Mouse (Mus musculus) liver, embryonic 14.5 days (tissue): ENCODE measurements at regions not wholly inside any gene's neighbourhood (a gene's known extent, or its start where the extent isn't known, plus 50 kb on each side); places are given as distances from the start of the nearest gene placed in this dataset.

ENCODE experiments used
- ATAC-seq: fragments of 200-750 bp; cut with Nextera tagmentation; 2 replicates; pipeline ENCODE4 v1.8.0; 2017; ENCODE audit warnings: moderate number of reproducible peaks, mild to moderate bottlenecking, moderate library complexity; ENCODE audit not compliant: insufficient read depth
- DNase-seq, 3 experiments: peaks; one replicate each; pipeline ENCODE4 v3.0.0-alpha.2; 2012 to 2013; ENCODE audit warnings: low read depth in 3 of 3, low spot score in 3 of 3
- H3K27ac ChIP-seq: fragments of 300-500 bp; sonication (generic); 2 replicates; pipeline ENCODE4 v1.5.1; 2014; ENCODE audit warnings: moderate library complexity, mild to moderate bottlenecking, control low read depth, inconsistent platforms
- H3K27me3 ChIP-seq: fragments of 300-500 bp; sonication (generic); 2 replicates; pipeline ENCODE4 v1.6.1; 2014; ENCODE audit warnings: mild to moderate bottlenecking, low read length, moderate library complexity; ENCODE audit not compliant: control insufficient read depth, insufficient read depth
- H3K36me3 ChIP-seq: fragments of 300-500 bp; sonication (generic); replicated peaks from 2 replicates; pipeline ENCODE4 v1.6.1; 2014; ENCODE audit warnings: low read depth; ENCODE audit not compliant: control insufficient read depth, insufficient read depth
- H3K4me1 ChIP-seq, 2 experiments: fragments of 200-500 bp in 1 of 2; fragments of 300-500 bp in 1 of 2; sonication (generic) in 1 of 2; replicated peaks; 2 replicates each; pipeline ENCODE4 v1.6.1; 2012 to 2014; ENCODE audit warnings: antibody characterized with exemption in 1 of 2, inconsistent platforms in 1 of 2, low read length in 1 of 2; ENCODE audit not compliant: control insufficient read depth in 2 of 2, insufficient read depth in 2 of 2
- H3K4me2 ChIP-seq: fragments of 300-500 bp; sonication (generic); 2 replicates; pipeline ENCODE4 v1.6.1; 2014; ENCODE audit warnings: low read depth, mild to moderate bottlenecking, control low read depth, moderate library complexity
- H3K4me3 ChIP-seq, 2 experiments: fragments of 200-500 bp in 1 of 2; fragments of 300-500 bp in 1 of 2; sonication (generic) in 1 of 2; 2 replicates each; pipeline ENCODE4 v1.5.1; 2012 to 2014; ENCODE audit warnings: low read depth in 2 of 2, low read length in 2 of 2, mild to moderate bottlenecking in 2 of 2, control low read depth in 1 of 2, inconsistent platforms in 1 of 2, moderate library complexity in 1 of 2; ENCODE audit not compliant: insufficient read depth in 1 of 2
- H3K9ac ChIP-seq: fragments of 300-500 bp; sonication (generic); replicated peaks from 2 replicates; pipeline ENCODE4 v1.6.1; 2014; ENCODE audit warnings: mild to moderate bottlenecking, control low read depth, moderate library complexity
- H3K9me3 ChIP-seq: fragments of 300-500 bp; sonication (generic); 2 replicates; pipeline ENCODE4 v1.6.1; 2016; ENCODE audit warnings: low read length, mixed read lengths; ENCODE audit not compliant: control insufficient read depth
- CTCF ChIP-seq: IDR thresholded peaks from 2 replicates; pipeline ENCODE4 v1.5.1; 2016; ENCODE audit warnings: antibody characterized with exemption, low read depth, control low read depth
- EP300 ChIP-seq: IDR thresholded peaks from 2 replicates; pipeline ENCODE4 v1.6.1; 2016; ENCODE audit warnings: antibody characterized with exemption, low read depth
- WGBS: fragments of 180-500 bp; shearing (Covaris S2); extraction: QIAGEN DNeasy Blood & Tissue Kit; methylation state at CpG from one replicate; pipeline ENCODE4 v1.1.7; 2014; ENCODE audit not compliant: insufficient replicate concordance; 5-methylcytosine and 5-hydroxymethylcytosine counted together

DNA sequence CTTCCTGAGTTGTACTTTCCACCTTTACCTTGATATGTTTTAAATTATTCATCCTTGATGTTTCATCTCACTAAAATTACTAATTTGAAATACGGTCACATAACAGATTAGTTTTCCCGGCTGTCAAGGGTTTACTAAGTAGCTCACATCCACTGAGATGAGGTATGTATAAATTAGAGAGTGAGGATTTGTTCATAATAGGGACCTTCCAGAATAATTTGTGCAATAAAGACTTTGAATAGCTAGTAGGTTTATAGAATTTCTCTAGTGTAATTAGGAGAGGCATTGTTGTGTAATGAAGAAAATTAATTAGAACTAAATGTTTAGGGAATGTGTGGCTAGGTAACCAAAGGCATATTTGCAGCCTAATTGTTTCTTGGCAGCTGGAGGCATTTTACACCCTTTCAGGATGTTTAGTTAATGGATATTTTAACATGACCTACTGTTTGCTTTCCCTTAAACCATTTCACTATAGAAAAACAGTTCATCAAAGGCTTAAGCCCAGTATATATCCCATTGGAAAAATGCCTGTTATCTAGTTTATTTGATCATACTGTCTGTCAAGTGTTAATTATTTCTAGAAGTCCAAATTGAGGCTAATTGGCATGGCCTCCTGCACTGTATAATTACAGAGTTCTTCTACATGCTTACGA lies 70.8 kb downstream of the Mat2b start:
- H3K4me3 ChIP-seq = no peak overlapping the region
- H3K27me3 ChIP-seq = no peaks in the 10 kb centered on the region
- ATAC-seq (no peak), DNase-seq (no peak)
- TF ChIP-seq EP300 (no peak), CTCF (no peak)
- 62% methylated on average over 3 of the region's 3 CpGs for WGBS
- H3K4me1 ChIP-seq = no peaks in the 10 kb centered on the region
- no peak overlapping the region for H3K4me2 ChIP-seq
- no peaks in the 10 kb centered on the region for H3K9me3 ChIP-seq
- no peak overlapping the region for H3K9ac ChIP-seq
- no peak overlapping the region for H3K27ac ChIP-seq
- no peaks in the 10 kb centered on the region for H3K36me3 ChIP-seq

DNA sequence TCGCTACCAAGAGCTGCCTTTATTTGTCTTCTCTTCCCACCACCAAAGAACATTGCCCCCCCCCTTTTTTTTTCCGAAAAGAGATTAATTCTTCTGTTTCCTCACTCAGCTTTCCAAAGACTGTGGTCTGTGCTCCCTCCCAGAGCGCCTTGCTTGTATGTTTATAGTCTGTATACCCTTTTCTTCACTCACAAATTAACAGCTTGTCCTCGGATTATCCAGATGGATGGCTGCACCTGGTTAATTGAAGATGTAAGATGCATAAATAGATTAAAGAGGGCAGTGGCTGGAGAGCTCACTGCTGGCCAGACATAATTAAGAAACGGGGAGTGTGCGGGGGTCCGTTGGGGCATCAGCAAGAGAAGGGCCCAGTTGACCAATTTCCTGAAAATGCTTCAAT lies 75.0 kb downstream of the Mat2b start:
- ATAC-seq = no peak
- no peak for TF ChIP-seq CTCF
- no peak for TF ChIP-seq EP300
- 51% methylated on average over 7 of the region's 7 CpGs for WGBS

DNA sequence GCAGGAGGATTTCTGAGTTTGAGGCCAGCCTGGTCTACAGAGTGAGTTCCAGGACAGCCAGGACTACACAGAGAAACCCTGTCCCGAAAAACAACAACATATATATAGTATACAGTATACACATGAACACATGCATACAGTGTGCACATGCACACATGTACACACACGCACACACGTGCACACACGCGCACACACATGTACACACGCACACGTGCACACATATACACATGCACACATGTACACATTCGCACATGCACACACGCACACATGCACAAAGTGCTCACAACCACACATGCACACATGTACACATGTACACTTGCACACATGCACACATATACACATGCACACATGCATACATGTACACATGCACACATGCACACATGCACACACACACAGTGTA lies 92.0 kb downstream of the Mat2b start:
- Histone ChIP-seq H3K36me3 (no peaks in the 10 kb centered on the region), H3K27me3 (no peaks in the 10 kb centered on the region), H3K4me1 (no peaks in the 10 kb centered on the region), H3K27ac (no peak overlapping the region), H3K4me2 (no peak overlapping the region), H3K9me3 (no peaks in the 10 kb centered on the region), H3K4me3 (no peak overlapping the region), H3K9ac (no peak overlapping the region)
- 76% methylated on average over 9 of the region's 9 CpGs for WGBS
- ATAC-seq (no peak), DNase-seq (no peak)
- TF ChIP-seq EP300 (no peak), CTCF (no peak)

More for the DNA sequence above, 75.0 kb downstream of the Mat2b start:
- Histone ChIP-seq H3K36me3 (no peaks in the 10 kb centered on the region), H3K27ac (no peak overlapping the region), H3K4me3 (no peak overlapping the region), H3K9ac (no peak overlapping the region), H3K4me2 (no peak overlapping the region), H3K9me3 (no peaks in the 10 kb centered on the region), H3K4me1 (no peaks in the 10 kb centered on the region), H3K27me3 (no peaks in the 10 kb centered on the region)
- DNase-seq = no peak

DNA sequence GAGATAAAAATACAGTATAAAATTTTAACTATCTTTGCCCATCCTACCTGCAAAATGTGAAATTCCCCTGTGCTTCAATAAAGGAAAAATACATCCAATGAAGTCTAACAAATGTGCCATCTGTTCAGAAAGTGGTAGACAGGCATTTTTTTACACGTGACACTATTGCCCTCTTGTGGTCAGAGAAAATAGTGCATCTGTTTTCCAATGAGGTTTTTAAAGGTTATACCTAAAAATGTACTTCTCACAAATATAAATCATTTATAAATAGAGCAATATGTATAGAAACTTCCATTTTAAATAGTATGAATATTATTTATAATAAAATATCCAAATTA lies 93.5 kb downstream of the Mat2b start:
- 2% methylated on average over 1 of the region's 1 CpGs for WGBS
- DNase-seq = peak in 2 of 3 experiments; percentile 5 to 11
- H3K4me3 ChIP-seq = no peak overlapping the region

DNA sequence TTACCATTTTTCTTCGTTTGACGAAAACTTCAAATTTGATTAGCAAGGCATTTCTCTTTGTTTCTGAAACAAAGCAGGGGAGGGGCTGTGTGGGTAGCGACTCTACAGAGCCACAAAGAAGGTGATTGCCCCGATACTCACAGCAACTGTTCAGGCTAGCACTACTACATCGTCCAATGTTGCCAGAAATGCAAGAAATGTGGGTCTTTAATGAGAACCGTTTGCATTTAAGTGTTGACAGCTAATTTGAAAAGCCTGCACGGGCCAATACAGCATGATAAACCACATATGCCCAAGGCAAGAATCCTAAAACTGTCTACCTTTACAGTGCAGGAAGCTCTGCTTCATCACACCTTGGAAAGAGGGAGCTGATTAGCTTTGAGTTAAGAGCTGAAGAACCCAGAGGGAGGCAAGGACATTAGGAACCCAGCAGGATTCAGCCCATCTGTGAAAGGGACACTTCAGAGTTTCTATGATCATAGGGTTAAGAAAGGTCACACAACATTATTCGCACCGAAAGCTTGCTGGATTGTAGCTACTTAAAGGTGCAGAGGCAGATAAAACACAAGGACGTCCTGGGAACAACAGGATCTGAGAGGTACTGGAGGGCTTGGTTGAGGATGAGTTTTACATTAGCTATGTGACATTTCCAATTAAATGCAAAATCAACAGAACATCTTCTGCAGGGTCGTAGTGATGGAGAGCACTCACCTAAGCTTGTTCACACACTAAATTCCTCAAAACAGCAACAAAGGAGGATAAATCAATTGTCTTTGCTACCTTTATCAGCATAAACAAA lies 94.0 kb downstream of the Mat2b start:
- Histone ChIP-seq H3K4me3 (no peak overlapping the region), H3K4me2 (no peak overlapping the region), H3K27ac (no peak overlapping the region), H3K36me3 (no peaks in the 10 kb centered on the region), H3K27me3 (no peaks in the 10 kb centered on the region), H3K9ac (no peak overlapping the region), H3K4me1 (no peaks in the 10 kb centered on the region), H3K9me3 (no peaks in the 10 kb centered on the region)
- ATAC-seq = no peak
- no peak for DNase-seq
- TF ChIP-seq EP300 (no peak), CTCF (no peak)
- 19% methylated on average over 11 of the region's 11 CpGs for WGBS

More for the DNA sequence above, 93.5 kb downstream of the Mat2b start:
- no peaks in the 10 kb centered on the region for H3K27me3 ChIP-seq
- ATAC-seq = no peak
- TF ChIP-seq CTCF (peak; percentile 55; the same call in 1 of the 2 replicates), EP300 (no peak)
- H3K4me1 ChIP-seq = no peaks in the 10 kb centered on the region
- no peaks in the 10 kb centered on the region for H3K9me3 ChIP-seq
- H3K9ac ChIP-seq = no peak overlapping the region
- no peak overlapping the region for H3K4me2 ChIP-seq
- no peaks in the 10 kb centered on the region for H3K36me3 ChIP-seq
- H3K27ac ChIP-seq = no peak overlapping the region
